8 mouse cellular contexts compared by ENCODE assay signal in the genomic region with DNA sequence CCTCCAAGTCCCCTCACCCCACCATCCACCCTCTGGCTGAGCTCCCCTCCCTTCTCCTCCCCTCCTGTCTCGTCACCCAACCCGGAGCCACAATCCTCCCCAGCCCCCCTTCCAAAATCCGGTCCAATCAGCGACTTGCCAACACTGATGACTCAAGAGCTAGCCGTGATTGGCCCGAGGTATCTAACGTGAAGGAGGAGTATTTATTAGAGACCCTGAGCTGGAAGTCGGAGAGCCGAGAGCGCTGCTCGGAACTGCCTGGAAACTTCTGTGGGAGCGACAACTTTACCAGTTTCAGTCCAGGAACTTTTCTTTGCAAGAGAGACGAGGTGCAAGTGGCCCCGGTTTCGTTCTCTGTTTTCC. TPM values are rescaled to one million over a fixed set of nuclear protein-coding genes. Genes with fewer than 3 reads are reported as not detected.
DNase-seq lines count a peak whose midpoint lies in the region; ATAC-seq and TF ChIP-seq lines count a peak whose summit lies in the region.

A gene (plus strand): TSS at position 231 of the 363 bp plus-strand sequence.

- in situ Hi-C loops in Patski (cut with MboI; ENCODE audit: low pct_unique_long_range_greater_than_20kb) = no loop called here

- TF ChIP-seq POLR2A in lung, adult 2 months (IDR thresholded peaks at IDR 0.05; ENCODE audit: borderline replicate concordance, extremely low read depth, low read depth, low read length) = peak; percentile 19; the same call in 1 of the 2 replicates

- DNase-seq in Patski (ENCODE audit: low read depth, low spot score) = peak; percentile 85
- DNase-seq in cerebellum, adult 8-10 months = peak; percentile 28
- peak; percentile 95 for DNase-seq in forelimb bud, embryonic 11.5 days (ENCODE audit: low read depth, low spot score)
- DNase-seq in heart, postnatal 4 days = peak; percentile 85
- peak; percentile 85 to 88 for DNase-seq in layer of hippocampus, adult 8-10 months (ENCODE audit: low spot score in 2 of 2)
- DNase-seq in lung, adult 2 months = peak; percentile 31
- peak; percentile 68 for DNase-seq in retina, postnatal 7 days (ENCODE audit: low read depth, low spot score)
- DNase-seq in thymus, postnatal 25 days = no peak

- TF ChIP-seq CTCF in Patski (IDR thresholded peaks at IDR 0.05) = no peak
- TF ChIP-seq CTCF in lung, adult 2 months (IDR thresholded peaks at IDR 0.05; ENCODE audit: insufficient read depth, low read length) = no peak

- 1% methylated on average over 15 of the region's 15 CpGs for WGBS in lung, adult 2 months

- peaks cover 8% of the 10 kb centered on the region for H3K4me1 ChIP-seq in lung, adult 2 months (ENCODE audit: control insufficient read depth, insufficient read depth, low read length)

- POLR2A ChIA-PET in Patski (lab: Charles Lee) = interaction anchor here (0.8 to 1.3 kb wide), 5 partner anchors 75 to 382 kb away, joined by 3 read pairs; no protein-coding TSS in a partner anchor

- peak; percentile 84 for ATAC-seq in Patski

- no peaks in the 10 kb centered on the region for H3K27me3 ChIP-seq in Patski

- CTCF ChIA-PET in Patski (lab: Charles Lee) = interaction anchor here (1.5 to 5.8 kb wide), 3 partner anchors 227 to 1245 kb away, joined by 4 to 29 read pairs (median 5); no protein-coding TSS in a partner anchor

- H3K4me3 ChIP-seq in lung, adult 2 months (replicated peaks; ENCODE audit: extremely low read depth, low read depth, low read length) = peak within 1 kb of the TSS; percentile 48

RNA-seq across cellular contexts. Expression of the gene that starts here (rescaled TPM):
- 27.7 TPM for polyA plus RNA-seq in Patski (2021)
- total RNA-seq in heart, postnatal 4 days (2021) = 10 to 100 TPM; 11.1 to 11.9 TPM
- 10 to 100 TPM; 25.6 to 45.4 (median 32.4) TPM for total RNA-seq in layer of hippocampus, adult 8-10 months (2022)
- polyA plus RNA-seq in lung, adult 2 months (2012; rRNA removed) = 0.96 and 1.3 TPM in 2 replicates

Comparison
In these comparisons a context has a peak if more than half of its experiments do, and no peak if none do; other contexts are left out.
1. RNA of the gene that starts here (polyA plus RNA-seq): 27.7 TPM in Patski (single experiment); 0.96 to 1.3 TPM in lung, adult 2 months; every median in the first group is over 10 times any median in the second.